Mouse (Mus musculus): ENCODE measurements around the gene Gm21244. TPM values are rescaled to one million over a fixed set of nuclear protein-coding genes. Genes with fewer than 3 reads are reported as not detected.
"Not testable (repeated sequence)": the region's sequence is repeated elsewhere in the genome, so short reads cannot be mapped to it uniquely, and the experiment has no call there.

Gene Gm21244
- total RNA-seq (2021), result not detected
- not detected in 2 replicates for polyA plus RNA-seq (2012; rRNA removed)
- long read RNA-seq, result 0 reads

DNA sequence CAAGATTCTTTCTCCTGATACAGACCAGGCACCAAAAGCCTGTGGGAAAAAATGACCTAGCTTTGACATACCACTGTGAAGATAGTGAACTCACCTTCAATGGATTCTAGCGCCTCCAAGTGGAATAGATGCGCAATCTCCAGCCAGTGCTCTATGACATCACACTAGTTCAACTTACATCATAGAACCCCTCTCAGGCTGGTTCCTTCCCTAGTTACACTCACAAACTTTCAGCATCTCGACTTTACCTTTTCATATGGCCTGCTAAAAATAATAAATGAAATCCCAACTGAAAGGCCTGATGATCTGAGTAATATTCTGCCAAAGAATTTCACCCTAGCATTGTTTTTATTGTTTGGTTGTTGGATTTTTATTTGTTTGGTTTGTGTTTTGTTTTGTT lies at the start of gene Gm21244:
Gene Gm21244 (minus strand): TSS at position 101 of the 400 bp plus-strand sequence.
- DNase-seq, result not testable (repeated sequence)

Other genes starting within 250 kb of the Gm21244 start
- not detected for gene Gm28998, start 84.5 kb upstream of the Gm21244 start, total RNA-seq (2021)
- not detected in 2 replicates for gene Gm28998, start 84.5 kb upstream of the Gm21244 start, polyA plus RNA-seq (2012; rRNA removed)
- gene Gm21788, start 235.7 kb upstream of the Gm21244 start, total RNA-seq (2021), result not detected
- gene Gm21788, start 235.7 kb upstream of the Gm21244 start, polyA plus RNA-seq (2012; rRNA removed), result not detected in 2 replicates

All from adrenal gland, adult 2 months (tissue).